Mouse (Mus musculus) adrenal gland, adult 10 weeks (tissue): Measurements from ENCODE around the gene Ap2b1. TPM values are rescaled to one million over a fixed set of nuclear protein-coding genes. Genes with fewer than 3 reads are reported as not detected.

Source experiments
- polyA plus RNA-seq: library from polyadenylated mRNA; stranded (reverse); fragments of 350-450 nt; fragmentation: Illumina TruSeq; extraction: RNeasy Lipid Tissue Mini Kit (QIAGEN cat#74804); gene quantifications from one replicate; pipeline ENCODE4 v1.2.3, GENCODE M21; 2014; ENCODE audit warnings: low read depth, low replicate concordance

Gene Ap2b1
- polyA plus RNA-seq = 55.1 TPM

GRCm38 (mm10) chr11:83298225-83299195 lies at the start of gene Ap2b1:
Ap2b1 (plus strand) TSS chr11:83299024.

GRCm38 (mm10) chr11:83286566-83286965 lies 12.3 kb upstream of the Ap2b1 start, which contains the start of gene Slfn14:
Slfn14 (minus strand) TSS chr11:83286726.

GRCm38 (mm10) chr11:83302526-83303251 lies 3.9 kb downstream of the Ap2b1 start, which contains the start of gene Pex12:
Pex12 (minus strand) TSS chr11:83302586.

GRCm38 (mm10) chr11:83409087-83409754 lies 110.4 kb downstream of the Ap2b1 start, which contains the start of gene Rasl10b:
Rasl10b (plus strand) TSS chr11:83409137.

GRCm38 (mm10) chr11:83429355-83429754 lies 130.5 kb downstream of the Ap2b1 start, which contains the start of gene Gas2l2:
Gas2l2 (minus strand) TSS chr11:83429455.

GRCm38 (mm10) chr11:83437377-83437776 lies 138.6 kb downstream of the Ap2b1 start, which contains the start of gene 1700020L24Rik:
1700020L24Rik (plus strand) TSS chr11:83437677.

Other genes starting within 250 kb of the Ap2b1 start
- 9.8 TPM for gene Slfn2, start 233.9 kb upstream of the Ap2b1 start, polyA plus RNA-seq
- 0.82 TPM for gene Slfn1, start 182.2 kb upstream of the Ap2b1 start, polyA plus RNA-seq
- gene Slfn4, start 123.8 kb upstream of the Ap2b1 start, polyA plus RNA-seq = 0.35 TPM
- gene Slfn3, start 107.7 kb upstream of the Ap2b1 start, polyA plus RNA-seq = 11.0 TPM
- gene Slfn14, start 12.3 kb upstream of the Ap2b1 start, polyA plus RNA-seq = not detected
- gene Pex12, start 3.6 kb downstream of the Ap2b1 start, polyA plus RNA-seq = 33.0 TPM
- 1.2 TPM for gene Rasl10b, start 110.1 kb downstream of the Ap2b1 start, polyA plus RNA-seq
- gene Gas2l2, start 130.4 kb downstream of the Ap2b1 start, polyA plus RNA-seq = not detected
- gene 1700020L24Rik, start 138.7 kb downstream of the Ap2b1 start, polyA plus RNA-seq = not detected
- 2.9 TPM for gene Mmp28, start 164.0 kb downstream of the Ap2b1 start, polyA plus RNA-seq
- gene Taf15, start 174.1 kb downstream of the Ap2b1 start, polyA plus RNA-seq = 193 TPM
- not detected for gene Heatr9, start 223.2 kb downstream of the Ap2b1 start, polyA plus RNA-seq
- gene Ccl5, start 231.5 kb downstream of the Ap2b1 start, polyA plus RNA-seq = not detected